Mouse (Mus musculus) left cerebral cortex, postnatal 36 days (tissue): Measurements from ENCODE around the gene Rab40c. TPM values are rescaled to one million over a fixed set of nuclear protein-coding genes. Genes with fewer than 3 reads are reported as not detected.

ENCODE experiments used
- DNase-seq, 2 experiments: peaks; one replicate each; pipeline ENCODE4 v3.0.0; 2021 to 2022; ENCODE audit warnings: low spot score in 2 of 2, mixed read lengths in 1 of 2
- intact Hi-C: fragments of 180-260 bp; cut with DNase I; formaldehyde crosslinking; loops from one replicate; pipeline ENCODE4 v1.15.1; 2025
- total RNA-seq, 2 experiments: library from RNA; stranded (reverse); gene quantifications; 2 replicates each; pipeline ENCODE4 v1.2.3; 2021

Gene Rab40c
- total RNA-seq, 2 experiments from 2014 or later, result 46.1 to 58.0 TPM

- intact Hi-C loops, result no loop called here
These were observed 83.0 kb downstream of the Rab40c start for GRCm38 (mm10) chr17:25836397-25837075.

DNA sequence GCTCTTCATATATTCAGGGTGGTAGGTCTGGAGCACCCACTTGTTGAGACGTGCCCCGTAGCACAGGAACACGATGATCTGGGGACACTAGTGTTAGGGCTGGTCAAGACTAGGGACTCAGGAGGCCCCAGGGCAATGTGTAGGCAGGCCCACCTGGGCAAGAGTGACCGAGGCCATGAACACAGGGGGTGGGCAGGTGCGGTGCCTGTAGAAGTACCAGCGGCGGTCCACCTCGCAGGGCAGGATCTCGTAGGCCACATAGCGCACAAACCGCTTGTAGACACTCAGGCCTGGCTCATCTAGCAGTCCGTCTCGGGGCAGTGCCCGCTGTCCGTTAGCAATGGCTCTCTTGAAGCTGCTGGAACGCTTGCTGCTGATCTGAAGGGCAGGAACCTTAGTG, 83.7 kb downstream of the Rab40c start:
- no peak for DNase-seq
- intact Hi-C loops, result no loop called here

More at GRCm38 (mm10) chr17:25836397-25837075, 83.0 kb downstream of the Rab40c start:
- no peak for DNase-seq

DNA sequence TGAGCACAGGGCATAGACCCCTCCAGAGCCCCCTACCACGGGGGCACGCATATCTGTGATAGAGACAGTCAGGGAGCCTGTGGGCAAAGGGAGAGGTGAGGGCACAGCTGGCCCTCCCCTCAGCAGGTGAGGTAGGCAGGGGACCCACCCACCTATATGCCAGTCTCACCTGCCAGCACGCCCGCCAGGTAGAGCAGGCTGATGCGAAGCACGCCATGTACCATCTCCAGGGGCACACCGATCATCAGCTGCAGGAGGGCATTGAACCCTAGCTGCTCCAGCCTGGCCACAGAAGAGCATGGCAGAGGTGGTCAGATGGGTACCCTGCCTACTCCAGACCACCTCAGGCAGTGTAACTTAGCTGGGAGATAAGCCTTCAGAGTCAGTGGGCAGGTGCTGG, 84.2 kb downstream of the Rab40c start:
- intact Hi-C loops, result no loop called here
- no peak for DNase-seq

GRCm38 (mm10) chr17:25834595-25835222, 84.8 kb downstream of the Rab40c start:
- intact Hi-C loops, result no loop called here
- DNase-seq, result no peak

GRCm38 (mm10) chr17:25833961-25834594, 85.4 kb downstream of the Rab40c start:
- intact Hi-C loops, result no loop called here
- DNase-seq, result no peak

- intact Hi-C loops, result no loop called here
- peak; percentile 87 for DNase-seq
These were observed 86.2 kb downstream of the Rab40c start, which contains the start of gene Stub1 for GRCm38 (mm10) chr17:25833291-25833663. Gene Stub1, minus strand, starts transcription at chr17:25833404.

GRCm38 (mm10) chr17:25832436-25833290, 86.9 kb downstream of the Rab40c start:
- peak; percentile 98 for DNase-seq
- intact Hi-C loops, result no loop called here

Other genes starting within 250 kb of the Rab40c start
- gene Gng13, start 202.6 kb downstream of the Rab40c start, total RNA-seq, result 100 to 1,000 TPM; 154 to 195 TPM
- 1 to 10 TPM; 2.9 to 3.7 TPM for gene Chtf18, start 192.3 kb downstream of the Rab40c start, total RNA-seq
- 10 to 100 TPM; 49.5 to 58.9 TPM for gene Rpusd1, start 192.1 kb downstream of the Rab40c start, total RNA-seq
- gene Mslnl, start 183.7 kb downstream of the Rab40c start, total RNA-seq, result under 1 TPM; 0.35 to 0.39 TPM
- gene Msln, start 165.3 kb downstream of the Rab40c start, total RNA-seq, result 1 to 10 TPM; 1.5 to 4.7 TPM
- gene Narfl, start 146.0 kb downstream of the Rab40c start, total RNA-seq, result 10 to 100 TPM; 29.5 to 42.9 TPM
- 100 to 1,000 TPM; 114 to 117 TPM for gene Haghl, start 134.1 kb downstream of the Rab40c start, total RNA-seq
- gene Ccdc78, start 133.1 kb downstream of the Rab40c start, total RNA-seq, result not detected
- 10 to 100 TPM; 81.2 to 81.7 TPM for gene Fam173a, start 126.8 kb downstream of the Rab40c start, total RNA-seq
- gene AC134908.4, start 124.1 kb downstream of the Rab40c start, total RNA-seq, result under 1 TPM in 1 of 2 experiments, not detected in 1; 0.52 TPM
- 10 to 100 TPM; 80.7 to 96.2 TPM for gene Metrn, start 122.6 kb downstream of the Rab40c start, total RNA-seq
- 100 to 1,000 TPM; 668 to 710 TPM for gene Fbxl16, start 110.6 kb downstream of the Rab40c start, total RNA-seq
- gene Wdr24, start 96.1 kb downstream of the Rab40c start, total RNA-seq, result 10 to 100 TPM; 23.9 to 26.5 TPM
- 10 to 100 TPM; 54.1 to 58.7 TPM for gene Jmjd8, start 90.9 kb downstream of the Rab40c start, total RNA-seq
- 100 to 1,000 TPM; 171 to 188 TPM for gene Stub1, start 86.3 kb downstream of the Rab40c start, total RNA-seq
- gene Rhbdl1, start 82.4 kb downstream of the Rab40c start, total RNA-seq, result 10 to 100 TPM; 47.5 to 54.0 TPM
- gene Gm20683, start 78.0 kb downstream of the Rab40c start, total RNA-seq, result 10 to 100 TPM; 22.0 to 24.9 TPM
- gene Rhot2, start 74.9 kb downstream of the Rab40c start, total RNA-seq, result 10 to 100 TPM; 73.7 to 86.7 TPM
- 10 to 100 TPM; 21.2 to 36.6 TPM for gene Wdr90, start 58.2 kb downstream of the Rab40c start, total RNA-seq
- 10 to 100 TPM; 23.5 to 29.8 TPM for gene Mcrip2, start 51.0 kb downstream of the Rab40c start, total RNA-seq
- 10 to 100 TPM; 33.3 to 36.4 TPM for gene Mettl26, start 44.7 kb downstream of the Rab40c start, total RNA-seq
- 1 to 10 TPM; 1.4 to 1.5 TPM for gene Wfikkn1, start 38.9 kb downstream of the Rab40c start, total RNA-seq
- 100 to 1,000 TPM; 106 to 120 TPM for gene Pigq, start 25.2 kb upstream of the Rab40c start, total RNA-seq
- gene Nhlrc4, start 25.2 kb upstream of the Rab40c start, total RNA-seq, result under 1 TPM in 1 of 2 experiments, not detected in 1; 0.30 TPM
- under 1 TPM; 0.41 to 0.59 TPM for gene A930017K11Rik, start 32.8 kb upstream of the Rab40c start, total RNA-seq
- 10 to 100 TPM; 40.8 to 58.4 TPM for gene Capn15, start 66.1 kb upstream of the Rab40c start, total RNA-seq
- gene Rab11fip3, start 149.8 kb upstream of the Rab40c start, total RNA-seq, result 100 to 1,000 TPM in 1 of 2 experiments, 10 to 100 TPM in 1; 98.8 to 117 TPM
- gene Decr2, start 170.6 kb upstream of the Rab40c start, total RNA-seq, result 10 to 100 TPM; 27.3 to 32.1 TPM
- gene Nme4, start 175.9 kb upstream of the Rab40c start, total RNA-seq, result 1 to 10 TPM; 3.5 to 4.4 TPM
- 10 to 100 TPM; 13.9 to 14.0 TPM for gene Tmem8, start 193.6 kb upstream of the Rab40c start, total RNA-seq
- 10 to 100 TPM; 60.5 to 70.3 TPM for gene Mrpl28, start 203.8 kb upstream of the Rab40c start, total RNA-seq
- 10 to 100 TPM; 22.5 to 25.1 TPM for gene Axin1, start 219.0 kb upstream of the Rab40c start, total RNA-seq